9 mouse cellular contexts compared by ENCODE assay signal in the genomic region with DNA sequence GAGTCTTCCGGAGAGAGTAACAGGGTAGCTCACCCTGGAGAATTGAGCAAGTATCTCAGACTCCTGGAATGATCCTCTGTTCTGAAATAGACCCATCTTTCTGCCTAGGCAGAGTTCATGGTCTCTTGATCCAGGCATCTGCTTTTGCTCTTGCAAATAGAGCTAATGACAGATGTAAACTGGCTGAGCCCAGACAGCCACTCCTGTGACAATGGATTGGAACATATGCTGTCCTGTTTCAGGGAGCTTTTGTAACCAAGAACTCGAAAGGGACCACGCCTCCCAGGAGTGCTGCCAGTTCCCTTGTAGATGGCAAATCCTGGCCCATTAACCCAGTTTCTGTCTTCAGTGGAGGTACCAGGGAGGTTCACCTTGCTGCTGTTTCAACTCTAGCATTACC. TPM values are rescaled to one million over a fixed set of nuclear protein-coding genes. Genes with fewer than 3 reads are reported as not detected.
A peak's percentile ranks its signal among the peaks of the same experiment; 100 is the strongest.
DNase-seq lines count a peak whose midpoint lies in the region; ATAC-seq lines count a peak whose summit lies in the region.
"Had no signal": no experiment of that assay in that cellular context is flagged by ENCODE, and none has a peak within 500 bp of the region (broad histone marks: within the 10 kb centered on the region; RNA-seq: fewer than 3 reads in every experiment).

No protein-coding gene starts in this region.

- WGBS in embryonic facial prominence, embryonic 11.5 days: 42% methylated on average over 3 of the region's 3 CpGs

- no peak overlapping the region for H3K4me2 ChIP-seq in embryonic facial prominence, embryonic 11.5 days (ENCODE audit: low read depth, low read length)

- no peak for ATAC-seq in embryonic facial prominence, embryonic 11.5 days (replicated peaks; ENCODE audit: insufficient number of reproducible peaks, low FRiP score, low TSS enrichment, low read depth)

- H3K9me3 ChIP-seq in embryonic facial prominence, embryonic 11.5 days (replicated peaks; ENCODE audit: control insufficient read depth, low read length): no peaks in the 10 kb centered on the region

- H3K9ac ChIP-seq in embryonic facial prominence, embryonic 11.5 days (replicated peaks; ENCODE audit: low read length): no peak overlapping the region
- H3K9ac ChIP-seq: liver, embryonic 14.5 days had no signal

- peak; percentile 28 to 45 for DNase-seq in adrenal gland, postnatal 36 days
- DNase-seq in adrenal gland, adult 8-10 months: no peak
- peak; percentile 16 for DNase-seq in kidney, postnatal 10 days
- no peak for DNase-seq in kidney, postnatal 4 days
- peak; percentile 50 for DNase-seq in embryonic facial prominence, embryonic 11.5 days (ENCODE audit: low spot score)
- DNase-seq in lung, postnatal 25 days (ENCODE audit: low spot score): peak; percentile 71
- DNase-seq in c-Kit-positive CD71-positive TER-119-positive erythroid progenitor cells, embryonic 14.5 days (ENCODE audit: low spot score): no peak
- DNase-seq in spleen, postnatal 10 days (ENCODE audit: low spot score in 2 of 2): no peak

- no peaks in the 10 kb centered on the region for H3K36me3 ChIP-seq in embryonic facial prominence, embryonic 11.5 days (replicated peaks; ENCODE audit: control insufficient read depth, insufficient read depth, low read depth, low read length)

- no peaks in the 10 kb centered on the region for H3K27me3 ChIP-seq in embryonic facial prominence, embryonic 11.5 days (ENCODE audit: control insufficient read depth, insufficient read depth, low read length)

- no peak overlapping the region for H3K27ac ChIP-seq in embryonic facial prominence, embryonic 11.5 days (replicated peaks; ENCODE audit: low read depth, low read length)
- H3K27ac ChIP-seq: liver, embryonic 14.5 days had no signal

- no peak overlapping the region for H3K4me3 ChIP-seq in embryonic facial prominence, embryonic 11.5 days (ENCODE audit: low read depth, low read length)

- peaks cover 2% of the 10 kb centered on the region; the same call in 1 of the 2 replicates for H3K4me1 ChIP-seq in embryonic facial prominence, embryonic 11.5 days (ENCODE audit: control insufficient read depth, insufficient read depth, low read length)

RNA-seq across cellular contexts. Expression of a gene that starts 56.8 kb away (rescaled TPM):
- total RNA-seq in adrenal gland, postnatal 36 days (2021): 100 to 1,000 TPM in 1 of 2 experiments, 10 to 100 TPM in 1; 83.3 to 141 TPM
- 10 to 100 TPM; 59.0 to 68.5 (median 62.0) TPM for total RNA-seq in adrenal gland, adult 8-10 months (2022)
- polyA plus RNA-seq in embryonic facial prominence, embryonic 11.5 days (2014; fragmentation: Nextera tagmentation; extraction: Ambion mirVana): 34.5 and 35.4 TPM in 2 replicates

Comparison
In these comparisons a context has a peak if more than half of its experiments do, and no peak if none do; other contexts are left out.
1. DNase-seq: peak in adrenal gland, postnatal 36 days (2 of 2), kidney, postnatal 10 days (single experiment), embryonic facial prominence, embryonic 11.5 days (single experiment) and lung, postnatal 25 days (single experiment); none in adrenal gland, adult 8-10 months (single experiment), kidney, postnatal 4 days (0 of 2), c-Kit-positive CD71-positive TER-119-positive erythroid progenitor cells, embryonic 14.5 days (single experiment) and spleen, postnatal 10 days (0 of 2).